Mouse (Mus musculus): ENCODE measurements around the gene Gpx8.

DNA sequence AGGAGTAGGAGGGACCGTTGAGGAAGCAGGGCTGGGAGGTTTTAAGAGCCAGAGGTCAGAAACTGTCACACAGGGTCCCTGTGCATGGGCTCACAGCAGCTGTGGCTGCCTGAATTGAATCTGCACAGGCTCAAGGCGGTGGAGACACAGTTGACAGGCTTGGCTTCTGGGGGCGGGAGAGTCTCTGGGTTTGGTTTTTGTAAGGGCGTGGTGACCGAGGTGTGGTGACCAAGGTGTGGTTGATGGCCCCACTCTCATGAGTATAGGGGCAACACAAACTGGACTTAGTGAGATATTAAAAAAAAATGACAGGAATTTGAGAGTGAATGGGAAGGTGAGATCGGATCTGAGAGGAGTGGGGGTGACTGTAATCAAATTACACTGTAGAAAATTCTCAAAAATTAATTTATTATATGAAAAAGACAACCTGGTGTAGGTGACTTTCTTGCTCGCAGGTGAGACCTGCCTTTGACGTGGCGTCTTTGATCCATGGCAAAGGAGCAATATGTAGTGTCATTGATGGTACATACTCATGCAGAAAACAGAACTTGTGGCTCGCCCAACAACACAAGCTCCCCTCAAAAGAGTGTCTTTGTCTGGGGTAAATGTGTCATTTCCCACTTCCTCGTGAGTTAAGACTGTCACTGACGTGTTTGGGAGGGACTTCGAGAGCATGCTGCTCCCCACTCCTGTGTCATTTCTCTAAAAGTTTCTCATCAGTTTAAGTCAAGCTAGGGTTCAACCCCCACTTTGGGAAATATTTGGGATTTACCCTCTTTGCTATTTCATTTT lies 41.2 kb upstream of the Gpx8 start:
- TF ChIP-seq CTCF (IDR thresholded peaks at IDR 0.05; ENCODE audit: insufficient read depth, low read length) (no peak), POLR2A (IDR thresholded peaks at IDR 0.05; ENCODE audit: borderline replicate concordance, extremely low read depth, low read depth, low read length) (no peak)
